Mouse (Mus musculus) megakaryocyte, embryonic 14.5 days (primary cell): ENCODE data around the gene Prelid3b.

ENCODE experiments used
- FLI1 ChIP-seq: IDR thresholded peaks from 2 replicates; pipeline ENCODE4 v1.6.1; 2012; ENCODE audit warnings: low read length, inconsistent platforms, mixed read lengths
- GATA1 ChIP-seq: IDR thresholded peaks from 3 replicates; pipeline ENCODE4 v1.6.1; 2012; ENCODE audit warnings: mixed read lengths, low read length, inconsistent platforms, borderline replicate concordance

DNA sequence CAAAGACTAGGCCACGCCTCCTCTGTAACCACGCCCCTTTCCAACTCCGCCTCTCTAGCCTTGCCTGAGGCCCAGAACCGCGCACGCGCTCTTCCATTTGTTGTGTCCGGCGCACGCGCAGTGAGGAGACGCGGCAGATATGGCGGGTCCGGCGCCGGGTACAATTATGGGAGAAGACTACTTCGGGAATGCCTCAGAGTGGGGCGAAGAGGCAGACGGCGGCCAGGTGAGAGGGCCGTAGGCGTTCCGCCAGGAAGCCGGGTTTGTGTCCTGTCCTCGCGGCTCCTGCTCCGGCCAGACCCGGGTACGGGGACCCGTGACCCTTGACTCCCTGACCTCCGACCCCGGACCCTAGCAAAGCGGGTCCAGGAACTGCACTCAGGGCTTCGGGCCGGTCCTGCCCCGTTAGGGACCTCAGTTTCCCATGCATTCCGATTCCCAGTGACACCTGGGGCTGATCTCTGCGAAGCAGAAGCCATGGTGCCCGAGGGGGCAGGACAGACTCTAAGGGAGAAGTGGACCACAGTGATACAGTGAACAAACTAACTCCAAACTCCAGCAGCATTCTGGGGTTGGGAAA, 57.1 kb downstream of the Prelid3b start, which contains the start of gene Nelfcd:
- TF ChIP-seq GATA1 (no peak), FLI1 (no peak)
